Mouse (Mus musculus): ENCODE measurements around the gene Hmcn2.

DNA sequence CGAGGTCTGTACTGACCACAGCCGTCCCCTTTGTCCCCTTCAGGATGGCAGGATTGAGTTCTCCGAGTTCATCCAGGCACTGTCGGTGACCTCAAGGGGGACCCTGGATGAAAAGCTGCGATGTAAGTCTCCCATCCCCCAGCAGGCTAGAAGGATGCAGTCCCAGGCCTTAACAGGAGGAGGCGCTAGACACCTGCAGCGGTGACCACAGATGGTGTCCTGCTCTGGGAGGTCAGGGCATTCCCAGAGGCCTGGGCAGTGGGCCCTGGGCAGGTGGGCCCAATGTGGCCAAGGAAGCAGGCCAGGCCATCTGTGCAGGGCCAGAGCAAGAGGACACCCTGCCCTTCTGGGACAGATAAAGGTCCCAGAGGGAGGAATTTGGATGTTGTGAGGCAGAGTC is 31.9 kb upstream of the Hmcn2 start:
- TF ChIP-seq POLR2A (IDR thresholded peaks at IDR 0.05; ENCODE audit: borderline replicate concordance, extremely low read depth, insufficient read depth, insufficient read length, poor library complexity, severe bottlenecking) (no peak), CTCF (IDR thresholded peaks at IDR 0.05; ENCODE audit: borderline replicate concordance, extremely low read depth, insufficient read depth, insufficient read length) (peak; percentile 41; the same call in 1 of the 2 replicates)

Data from brain, embryonic 14.5 days (tissue).